Mouse (Mus musculus) common myeloid progenitor, adult 5-6 weeks (primary cell): Measurements from ENCODE around the gene Gpc6. TPM values are rescaled to one million over a fixed set of nuclear protein-coding genes. Genes with fewer than 3 reads are reported as not detected.

Source experiments
- ATAC-seq: replicated peaks from 2 replicates; pipeline ENCODE4 v1.8.0; 2016; ENCODE audit warnings: low read depth, mild to moderate bottlenecking, moderate TSS enrichment, inconsistent platforms; ENCODE audit not compliant: poor library complexity, severe bottlenecking
- total RNA-seq: library from RNA; stranded (forward); fragments of 200-1000, 187-1606 nt; gene quantifications from 2 replicates; pipeline ENCODE4 v1.2.3, GENCODE M21; 2017

Gene Gpc6
- total RNA-seq, 1 experiment from 2014 or later: not detected

GRCm38 (mm10) chr14:117939471-117939870 is 1014.4 kb downstream of the Gpc6 start:
- ATAC-seq: no peak

- ATAC-seq: peak; percentile 83
These were observed 1020.9 kb downstream of the Gpc6 start for GRCm38 (mm10) chr14:117945920-117946503.

- no peak for ATAC-seq
These were observed 1026.2 kb downstream of the Gpc6 start for GRCm38 (mm10) chr14:117951265-117951664.

DNA sequence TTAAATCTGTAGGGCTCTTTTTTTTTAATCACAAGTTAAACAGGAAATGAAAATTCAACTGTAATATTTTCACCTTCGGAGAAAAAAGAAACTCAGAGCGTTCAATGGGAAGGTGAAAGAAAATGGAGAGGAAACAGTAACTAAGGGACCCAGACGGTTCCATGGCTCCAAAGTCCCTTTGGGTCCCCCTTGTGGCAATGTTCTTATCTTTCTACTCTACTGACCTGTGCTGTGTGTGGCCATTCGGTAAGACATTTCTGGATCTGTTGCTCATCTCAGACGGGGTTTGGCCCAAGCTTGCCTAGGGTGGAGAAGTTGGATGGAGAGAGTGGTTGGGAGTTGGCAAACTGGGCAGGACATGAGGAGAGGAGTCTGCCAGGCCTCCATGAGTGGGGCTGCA is 1026.6 kb downstream of the Gpc6 start:
- peak; percentile 58; the same call in 1 of the 2 replicates for ATAC-seq

GRCm38 (mm10) chr14:117956051-117956450 is 1030.9 kb downstream of the Gpc6 start:
- no peak for ATAC-seq

DNA sequence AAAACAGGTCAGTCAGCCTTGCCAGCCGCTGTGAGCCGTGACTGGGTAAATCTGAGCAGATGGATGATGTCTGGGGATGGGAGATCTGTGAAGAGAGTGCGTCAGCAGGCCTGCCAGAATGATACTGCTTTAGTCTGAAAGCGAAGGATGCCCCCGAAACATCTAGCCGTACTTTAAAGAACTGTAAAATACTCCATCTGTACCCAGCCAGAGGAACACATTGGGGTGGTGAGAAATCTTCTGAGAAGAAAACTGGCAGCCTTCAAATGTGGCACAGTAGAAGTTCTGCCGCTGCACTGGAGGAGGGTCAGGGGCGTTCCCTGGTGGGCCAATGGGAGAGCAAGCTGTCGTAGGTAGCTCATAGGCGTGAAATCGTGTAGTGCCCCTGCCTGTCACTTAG is 1033.3 kb downstream of the Gpc6 start:
- no peak for ATAC-seq

DNA sequence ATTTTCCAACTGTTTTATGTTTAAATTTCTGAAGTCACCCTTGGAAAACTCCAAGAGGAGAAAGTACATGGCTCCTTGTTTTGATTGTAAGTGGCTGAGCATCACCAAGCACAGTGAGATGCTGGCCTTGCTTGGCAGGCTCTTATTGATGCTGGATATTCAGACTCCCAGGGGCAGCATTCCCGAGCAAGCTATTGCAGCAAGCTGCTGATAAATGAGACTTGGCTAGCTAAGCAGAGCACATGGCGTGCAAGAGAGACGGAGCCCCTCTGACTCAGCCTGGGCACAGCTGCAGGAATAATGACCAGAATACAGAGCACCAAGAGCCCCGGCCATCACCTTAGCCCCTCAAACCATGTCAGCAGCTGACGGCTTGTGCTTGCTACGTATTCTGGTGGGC is 1036.2 kb downstream of the Gpc6 start:
- ATAC-seq: no peak

GRCm38 (mm10) chr14:117961844-117962243 is 1036.7 kb downstream of the Gpc6 start:
- ATAC-seq: no peak

GRCm38 (mm10) chr14:117962453-117962852 is 1037.3 kb downstream of the Gpc6 start:
- ATAC-seq: peak; percentile 71

DNA sequence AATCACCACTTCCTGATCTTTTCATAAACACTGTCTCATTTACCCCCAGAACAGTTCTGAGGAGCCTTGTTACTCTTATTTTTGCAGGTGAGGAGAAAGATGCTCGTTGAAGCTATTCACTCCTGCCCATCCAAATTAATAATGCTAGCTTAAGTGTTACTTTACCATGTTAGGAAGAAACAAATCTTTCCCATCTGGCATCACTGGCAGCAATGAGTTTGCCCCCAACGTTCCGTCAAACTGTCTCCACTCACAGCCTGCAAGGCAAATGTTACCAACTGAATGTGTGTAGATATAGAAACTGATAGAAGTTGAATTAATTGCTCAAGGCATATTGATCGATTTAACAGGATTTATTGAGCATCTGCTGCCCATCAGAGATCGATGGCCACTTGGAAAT is 1047.5 kb downstream of the Gpc6 start:
- ATAC-seq: no peak

- ATAC-seq: no peak
These were observed 1056.4 kb downstream of the Gpc6 start for GRCm38 (mm10) chr14:117981532-117981931.

DNA sequence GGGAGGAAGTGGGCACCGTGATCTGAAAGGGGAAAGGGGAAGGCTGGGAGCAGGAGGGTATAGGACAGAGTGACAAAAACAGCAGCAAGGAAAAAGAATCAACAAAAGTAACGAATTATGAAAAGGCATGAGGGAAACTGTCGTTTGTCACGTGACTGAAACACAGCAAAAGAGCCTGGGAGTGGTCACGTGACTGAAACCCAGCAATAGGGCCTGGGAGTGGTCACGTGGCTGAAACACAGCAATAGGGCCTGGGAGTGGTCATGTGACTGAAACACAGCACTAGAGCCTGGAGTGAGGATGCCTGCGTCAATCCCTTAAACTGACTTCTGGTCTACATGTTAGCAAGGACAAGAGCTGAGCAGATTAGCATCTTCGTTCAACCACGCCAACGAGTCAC is 1063.3 kb downstream of the Gpc6 start:
- ATAC-seq: no peak

- ATAC-seq: peak; percentile 79
These were observed 1065.1 kb downstream of the Gpc6 start for GRCm38 (mm10) chr14:117990203-117990602.

- ATAC-seq: no peak
These were observed 1067.6 kb downstream of the Gpc6 start for GRCm38 (mm10) chr14:117992600-117993256.

DNA sequence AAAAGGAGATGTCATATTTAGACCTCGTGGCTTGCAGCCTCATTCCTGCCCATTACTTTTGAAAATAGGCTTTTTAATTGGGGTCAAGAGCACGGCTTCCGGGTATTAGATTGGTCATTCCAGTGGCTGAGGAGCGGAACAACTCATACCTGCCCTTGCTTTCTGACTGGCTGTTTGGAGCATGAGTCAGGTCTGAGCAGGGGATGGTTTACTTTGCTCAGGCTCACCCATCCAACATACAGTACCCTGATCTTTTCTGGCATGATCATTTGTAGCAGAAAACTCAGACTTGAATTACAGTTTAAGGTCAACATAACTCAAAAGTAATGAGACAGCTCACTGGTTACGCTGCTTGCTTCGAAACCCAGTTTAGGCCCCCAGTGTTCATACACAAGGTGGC is 1068.7 kb downstream of the Gpc6 start:
- ATAC-seq: no peak

DNA sequence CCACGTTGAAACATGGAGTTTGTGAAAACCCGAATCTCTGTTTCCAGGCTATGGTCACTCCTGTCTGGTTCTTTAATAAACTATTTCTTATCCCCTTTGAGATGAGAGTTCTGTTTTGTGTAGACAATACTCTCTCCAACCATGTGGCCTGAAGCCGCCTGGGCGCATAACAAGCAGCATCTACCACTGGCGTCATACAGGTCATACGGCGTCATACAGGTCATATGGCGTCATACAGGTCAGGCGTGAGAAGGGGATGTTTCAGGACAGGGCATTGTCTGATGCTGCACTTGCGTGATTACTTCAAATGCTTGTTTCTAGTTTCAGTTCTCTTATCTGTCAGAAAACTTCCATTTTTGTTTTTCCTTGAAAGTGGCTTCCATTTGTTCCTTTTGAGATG is 1079.3 kb downstream of the Gpc6 start:
- ATAC-seq: no peak

- ATAC-seq: peak; percentile 76
These were observed 1080.6 kb downstream of the Gpc6 start for GRCm38 (mm10) chr14:118005697-118006096.

DNA sequence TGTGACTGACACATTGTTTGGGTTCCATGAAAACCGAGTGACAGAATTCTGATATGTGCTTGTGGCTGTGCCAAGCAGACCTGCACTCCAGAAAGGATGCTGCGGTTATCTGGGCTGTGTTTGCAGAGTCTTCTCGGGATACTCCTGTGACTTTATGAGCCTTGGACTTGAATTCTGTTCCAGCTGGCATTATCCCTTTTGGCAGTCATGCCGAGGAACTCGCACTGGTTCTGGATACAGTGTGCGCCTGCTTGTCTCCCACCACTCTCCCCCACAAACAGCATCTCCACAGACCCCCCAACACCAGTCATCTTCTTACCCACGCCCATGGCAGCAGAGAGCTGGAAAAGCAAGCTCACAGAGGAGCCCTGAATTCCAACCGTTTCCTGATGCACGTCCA is 1084.4 kb downstream of the Gpc6 start:
- ATAC-seq: no peak

GRCm38 (mm10) chr14:118013237-118013636 is 1088.1 kb downstream of the Gpc6 start:
- ATAC-seq: no peak

DNA sequence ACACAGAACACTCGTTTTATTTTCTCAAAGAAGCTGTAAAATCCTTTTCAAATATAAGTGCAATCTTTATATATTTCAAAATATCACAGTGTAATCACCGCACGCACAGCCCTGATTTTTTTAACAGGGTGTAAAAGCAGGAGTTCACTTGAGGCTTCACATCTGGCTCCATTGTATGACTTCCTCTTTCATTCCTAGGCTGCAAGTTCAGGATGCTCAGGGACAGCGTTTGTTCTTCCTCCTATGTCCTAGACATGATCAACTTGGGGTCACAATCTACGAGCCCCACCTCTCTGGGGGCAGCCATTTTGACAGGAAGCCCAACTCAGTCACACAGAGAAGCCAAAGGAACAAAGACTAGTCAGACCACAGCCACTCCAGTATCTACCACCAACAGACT is 1094.2 kb downstream of the Gpc6 start:
- ATAC-seq: peak; percentile 68

- ATAC-seq: no peak
These were observed 1096.9 kb downstream of the Gpc6 start for GRCm38 (mm10) chr14:118021867-118022543.
